Mouse (Mus musculus) limb, embryonic 11.5 days (tissue): ENCODE data around the gene Plch2. TPM values are rescaled to one million over a fixed set of nuclear protein-coding genes. Genes with fewer than 3 reads are reported as not detected.
"Not testable (repeated sequence)": the region's sequence is repeated elsewhere in the genome, so short reads cannot be mapped to it uniquely, and the experiment has no call there.

ENCODE experiments used
- ATAC-seq: fragments of 200-750 bp; cut with Nextera tagmentation; 2 replicates; pipeline ENCODE4 v1.8.0; 2017; ENCODE audit warnings: low read depth; ENCODE audit not compliant: insufficient number of reproducible peaks, low FRiP score, low TSS enrichment
- DNase-seq: peaks from one replicate; pipeline ENCODE4 v3.0.0-alpha.2; 2015; ENCODE audit warnings: low spot score
- H3K27ac ChIP-seq: fragments of 300-500 bp; sonication (generic); replicated peaks from 2 replicates; pipeline ENCODE4 v1.5.1; 2014; ENCODE audit warnings: low read depth, mild to moderate bottlenecking, low read length
- H3K27me3 ChIP-seq: fragments of 300-500 bp; sonication (generic); 2 replicates; pipeline ENCODE4 v1.6.1; 2014; ENCODE audit warnings: mild to moderate bottlenecking, low read length, mixed read lengths; ENCODE audit not compliant: control insufficient read depth, insufficient read depth
- H3K36me3 ChIP-seq: fragments of 300-500 bp; sonication (generic); 2 replicates; pipeline ENCODE4 v1.6.1; 2014; ENCODE audit warnings: mild to moderate bottlenecking, low read length, moderate library complexity, mixed read lengths; ENCODE audit not compliant: control insufficient read depth, insufficient read depth
- H3K4me1 ChIP-seq: fragments of 300-500 bp; sonication (generic); 2 replicates; pipeline ENCODE4 v1.6.1; 2014; ENCODE audit warnings: low read length, mixed read lengths; ENCODE audit not compliant: control insufficient read depth, insufficient read depth
- H3K4me2 ChIP-seq: fragments of 300-500 bp; sonication (generic); 2 replicates; pipeline ENCODE4 v1.6.1; 2014; ENCODE audit warnings: low read depth, mild to moderate bottlenecking, moderate library complexity; ENCODE audit not compliant: severe bottlenecking
- H3K4me3 ChIP-seq: fragments of 300-500 bp; sonication (generic); 2 replicates; pipeline ENCODE4 v1.5.1; 2014; ENCODE audit warnings: low read depth, low read length
- H3K9ac ChIP-seq: fragments of 300-500 bp; sonication (generic); 2 replicates; pipeline ENCODE4 v1.6.1; 2014; ENCODE audit warnings: mild to moderate bottlenecking, low read length
- H3K9me3 ChIP-seq: fragments of 300-500 bp; sonication (generic); 2 replicates; pipeline ENCODE4 v1.6.1; 2016; ENCODE audit warnings: low read length; ENCODE audit not compliant: control insufficient read depth
- WGBS: fragments of 180-500 bp; shearing (Covaris S2); extraction: QIAGEN DNeasy Blood & Tissue Kit; methylation state at CpG from one replicate; pipeline ENCODE4 v1.1.7; 2014; 5-methylcytosine and 5-hydroxymethylcytosine counted together
- polyA plus RNA-seq: library from polyadenylated mRNA; unstranded; fragments of >200 nt; fragmentation: Nextera tagmentation; extraction: Ambion mirVana; gene quantifications from 2 replicates; pipeline ENCODE4 v1.2.1, GENCODE M21; 2014

Gene Plch2
- polyA plus RNA-seq, 1 experiment from 2014 or later: 1.0 TPM

- H3K27ac ChIP-seq: no peak overlapping the region
- no peak overlapping the region for H3K4me3 ChIP-seq
- WGBS: 88% methylated on average over 6 of the region's 6 CpGs
- no peak overlapping the region for H3K9ac ChIP-seq
- no peaks in the 10 kb centered on the region for H3K4me1 ChIP-seq
- H3K9me3 ChIP-seq: no peaks in the 10 kb centered on the region
- no peak for DNase-seq
- no peak overlapping the region for H3K4me2 ChIP-seq
- no peaks in the 10 kb centered on the region for H3K27me3 ChIP-seq
- ATAC-seq: no peak
- H3K36me3 ChIP-seq: peaks cover 33% of the 10 kb centered on the region
Measured at GRCm38 (mm10) chr4:155079666-155080065, 23.1 kb upstream of the Plch2 start.

GRCm38 (mm10) chr4:155078808-155079207, 22.2 kb upstream of the Plch2 start:
- H3K4me3 ChIP-seq, ATAC-seq, DNase-seq, H3K4me1 ChIP-seq, H3K9me3 ChIP-seq, H3K27ac ChIP-seq, H3K4me2 ChIP-seq, H3K27me3 ChIP-seq, H3K9ac ChIP-seq: not testable (repeated sequence)
- H3K36me3 ChIP-seq: peaks cover 33% of the 10 kb centered on the region
- WGBS: 94% methylated on average over 10 of the region's 10 CpGs

DNA sequence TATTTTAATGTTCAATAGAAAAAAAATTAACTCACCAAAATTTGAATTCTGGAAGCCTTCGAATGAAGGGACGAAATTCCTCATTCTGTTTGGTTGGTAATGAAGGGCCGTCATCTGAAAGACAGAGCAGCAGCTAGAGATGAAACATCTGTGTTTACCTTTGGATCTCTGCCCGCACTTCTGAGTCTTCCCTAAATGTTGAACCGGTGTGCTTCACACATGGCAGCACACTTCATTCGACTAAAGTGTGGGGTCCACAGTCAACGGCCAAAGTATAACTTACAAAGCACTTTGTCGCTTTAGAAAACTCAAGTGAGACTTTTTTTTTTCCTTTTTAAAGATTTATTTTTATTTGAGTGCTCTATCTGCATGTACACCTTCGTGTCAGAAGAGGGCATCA, 20.1 kb upstream of the Plch2 start:
- whole genome bisulfite sequencing: 93% methylated on average over 9 of the region's 9 CpGs
- Histone ChIP-seq H3K36me3 (peaks cover 40% of the 10 kb centered on the region), H3K27me3 (no peaks in the 10 kb centered on the region), H3K9me3 (no peaks in the 10 kb centered on the region), H3K4me3 (no peak overlapping the region), H3K9ac (no peak overlapping the region), H3K4me2 (no peak overlapping the region), H3K27ac (no peak overlapping the region), H3K4me1 (no peaks in the 10 kb centered on the region)
- ATAC-seq: no peak
- no peak for DNase-seq

- ATAC-seq (no peak), DNase-seq (no peak)
- no peaks in the 10 kb centered on the region for H3K9me3 ChIP-seq
- H3K27me3 ChIP-seq: no peaks in the 10 kb centered on the region
- H3K4me3 ChIP-seq: no peak overlapping the region
- no peak overlapping the region for H3K9ac ChIP-seq
- no peak overlapping the region for H3K27ac ChIP-seq
- WGBS: 95% methylated on average over 2 of the region's 2 CpGs
- no peak overlapping the region for H3K4me2 ChIP-seq
- H3K36me3 ChIP-seq: peaks cover 46% of the 10 kb centered on the region
- H3K4me1 ChIP-seq: no peaks in the 10 kb centered on the region
Measured at GRCm38 (mm10) chr4:155075813-155076212, 19.2 kb upstream of the Plch2 start.

DNA sequence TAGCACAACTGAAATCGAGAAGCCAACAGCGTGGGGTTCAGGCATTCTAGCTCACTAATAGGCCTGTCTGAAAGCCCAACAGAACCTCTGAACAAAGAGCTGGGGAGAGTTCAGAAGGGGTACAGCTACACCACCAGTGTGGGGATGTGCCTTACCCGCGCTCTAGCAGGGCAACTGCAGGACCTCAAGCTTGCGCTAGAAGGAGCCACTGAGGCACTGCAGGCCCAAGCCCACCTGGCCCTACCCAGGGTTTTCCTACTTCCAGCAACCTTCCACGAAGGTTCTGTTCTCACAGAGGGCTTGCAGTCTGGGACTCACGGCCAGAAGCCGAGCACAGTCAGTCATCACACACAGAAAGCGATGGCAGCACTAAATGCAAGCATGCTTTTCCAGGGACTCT, 18.6 kb upstream of the Plch2 start:
- 87% methylated on average over 9 of the region's 9 CpGs for WGBS
- H3K36me3 ChIP-seq: peaks cover 47% of the 10 kb centered on the region
- no peak overlapping the region for H3K4me2 ChIP-seq
- no peaks in the 10 kb centered on the region for H3K9me3 ChIP-seq
- H3K4me1 ChIP-seq: no peaks in the 10 kb centered on the region
- H3K4me3 ChIP-seq: no peak overlapping the region
- ATAC-seq (no peak), DNase-seq (no peak)
- no peaks in the 10 kb centered on the region for H3K27me3 ChIP-seq
- H3K27ac ChIP-seq: no peak overlapping the region
- H3K9ac ChIP-seq: no peak overlapping the region

- H3K4me3 ChIP-seq: no peak overlapping the region
- no peaks in the 10 kb centered on the region for H3K9me3 ChIP-seq
- no peaks in the 10 kb centered on the region for H3K27me3 ChIP-seq
- H3K9ac ChIP-seq: no peak overlapping the region
- no peak for ATAC-seq
- H3K27ac ChIP-seq: no peak overlapping the region
- H3K36me3 ChIP-seq: peaks cover 44% of the 10 kb centered on the region
- DNase-seq: no peak
- H3K4me2 ChIP-seq: no peak overlapping the region
- WGBS: 85% methylated on average over 9 of the region's 9 CpGs
- no peaks in the 10 kb centered on the region for H3K4me1 ChIP-seq
Measured at GRCm38 (mm10) chr4:155074418-155074817, 17.8 kb upstream of the Plch2 start.

- Histone ChIP-seq H3K4me3 (no peak overlapping the region), H3K36me3 (peaks cover 42% of the 10 kb centered on the region), H3K27ac (no peak overlapping the region), H3K9ac (no peak overlapping the region), H3K4me2 (no peak overlapping the region), H3K4me1 (peaks cover 10% of the 10 kb centered on the region; the same call in 1 of the 2 replicates), H3K27me3 (no peaks in the 10 kb centered on the region), H3K9me3 (no peaks in the 10 kb centered on the region)
- ATAC-seq (no peak), DNase-seq (no peak)
- WGBS: 96% methylated on average over 5 of the region's 5 CpGs
Measured at GRCm38 (mm10) chr4:155070921-155071320, 14.3 kb upstream of the Plch2 start.

- H3K4me1 ChIP-seq: peaks cover 10% of the 10 kb centered on the region; the same call in 1 of the 2 replicates
- ATAC-seq: no peak
- 93% methylated on average over 13 of the region's 13 CpGs for WGBS
Measured at GRCm38 (mm10) chr4:155070199-155070598, 13.6 kb upstream of the Plch2 start.

GRCm38 (mm10) chr4:155069191-155069590, 12.6 kb upstream of the Plch2 start:
- H3K4me2 ChIP-seq: no peak overlapping the region
- DNase-seq: no peak
- peaks cover 30% of the 10 kb centered on the region for H3K36me3 ChIP-seq
- H3K9me3 ChIP-seq: no peaks in the 10 kb centered on the region
- H3K27ac ChIP-seq: no peak overlapping the region
- H3K4me1 ChIP-seq: peaks cover 10% of the 10 kb centered on the region; the same call in 1 of the 2 replicates
- WGBS: 90% methylated on average over 6 of the region's 6 CpGs
- no peaks in the 10 kb centered on the region for H3K27me3 ChIP-seq
- no peak overlapping the region for H3K4me3 ChIP-seq
- ATAC-seq: no peak
- no peak overlapping the region for H3K9ac ChIP-seq

More at GRCm38 (mm10) chr4:155070199-155070598, 13.6 kb upstream of the Plch2 start:
- H3K27ac ChIP-seq: no peak overlapping the region
- H3K36me3 ChIP-seq: peaks cover 35% of the 10 kb centered on the region
- no peaks in the 10 kb centered on the region for H3K27me3 ChIP-seq
- H3K9me3 ChIP-seq: no peaks in the 10 kb centered on the region
- no peak for DNase-seq
- H3K4me3 ChIP-seq: no peak overlapping the region
- no peak overlapping the region for H3K9ac ChIP-seq
- H3K4me2 ChIP-seq: no peak overlapping the region
